Mouse (Mus musculus) myocyte (in vitro differentiated cells): ENCODE measurements around the gene Ccl5.

ENCODE experiments used
- CEBPB ChIP-seq: IDR thresholded peaks from 2 replicates; pipeline ENCODE4 v1.6.1; 2011; ENCODE audit warnings: mild to moderate bottlenecking, moderate library complexity; ENCODE audit not compliant: poor library complexity, insufficient read depth, severe bottlenecking
- TCF12 ChIP-seq: IDR thresholded peaks from one replicate; pipeline ENCODE4 v1.6.1; 2011; ENCODE audit warnings: mild to moderate bottlenecking, control low read depth; ENCODE audit not compliant: poor library complexity, insufficient read depth, severe bottlenecking
- USF1 ChIP-seq: IDR thresholded peaks from one replicate; pipeline ENCODE4 v1.6.1; 2011; ENCODE audit warnings: low read depth, mild to moderate bottlenecking, control low read depth, moderate library complexity

DNA sequence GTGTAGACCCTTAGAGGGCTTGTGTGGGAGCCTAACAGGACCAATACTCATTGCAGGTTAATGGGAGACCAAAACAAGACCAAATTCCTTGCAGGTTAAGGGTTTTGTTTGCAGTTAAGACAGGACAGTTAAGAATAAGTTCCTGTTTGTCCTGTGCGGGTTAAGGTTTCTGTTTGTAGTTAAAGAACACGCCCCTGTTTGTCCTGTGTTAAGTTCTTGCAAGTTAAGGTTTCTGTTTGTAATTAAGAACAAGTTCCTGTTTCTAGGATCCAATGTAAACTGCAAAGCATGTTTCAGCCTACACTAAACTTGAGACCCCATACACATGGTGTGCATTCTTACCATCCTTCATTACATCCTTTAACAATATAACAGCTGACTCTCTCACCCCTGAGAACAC is 39.9 kb upstream of the Ccl5 start:
- TF ChIP-seq CEBPB (no peak), TCF12 (no peak), USF1 (no peak)
